Mouse (Mus musculus) frontal cortex, postnatal 36 days (tissue): ENCODE measurements around the gene Gm4778.
"Not testable (repeated sequence)": the region's sequence is repeated elsewhere in the genome, so short reads cannot be mapped to it uniquely, and the experiment has no call there.

Experiments
- DNase-seq, 2 experiments: peaks; one replicate each; pipeline ENCODE4 v3.0.0; 2022; ENCODE audit warnings: low spot score in 2 of 2

Gm4778 gene

DNA sequence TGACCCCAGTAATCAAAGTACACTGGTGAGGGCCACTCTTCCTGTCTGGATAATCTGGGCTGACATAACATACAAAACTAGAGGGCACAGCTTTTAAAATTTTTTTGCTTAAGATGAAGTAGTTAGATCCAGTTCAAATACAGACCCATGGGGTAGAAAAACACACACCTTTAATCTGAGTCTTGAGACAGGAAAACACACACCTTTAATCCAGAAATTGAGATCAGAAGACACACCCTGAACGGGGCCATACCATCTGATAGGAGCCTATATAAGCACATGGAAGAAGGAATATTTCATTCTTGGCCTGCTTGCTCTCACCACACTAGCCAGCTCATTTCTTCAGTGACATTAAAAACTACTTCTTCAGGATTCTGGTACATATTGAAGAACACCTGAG is at the start of gene Gm4778:
Gene Gm4778 (plus strand): TSS at position 301 of the 400 bp plus-strand sequence.
- DNase-seq: not testable (repeated sequence)

DNA sequence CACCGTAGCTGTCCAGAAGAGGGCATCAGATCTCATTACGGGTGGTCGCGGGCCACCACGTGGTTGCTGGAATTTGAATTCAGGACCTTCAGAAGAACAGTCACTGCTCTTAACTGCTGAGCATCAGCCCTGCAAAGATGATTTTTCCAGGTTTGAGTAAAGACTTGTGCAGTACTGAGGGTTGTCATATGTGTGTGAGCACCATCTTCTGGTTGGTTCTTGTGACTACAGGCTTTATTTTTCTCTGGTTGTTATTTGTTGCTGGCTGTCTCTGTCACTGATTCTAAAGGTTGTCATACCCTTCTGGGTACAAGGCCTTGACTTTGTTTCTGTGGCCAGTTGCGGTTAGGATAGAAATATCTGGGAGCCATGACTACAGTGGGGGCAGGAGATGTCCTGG is 3.2 kb upstream of the Gm4778 start:
- peak in 1 of 2 experiments; percentile 24 for DNase-seq

DNA sequence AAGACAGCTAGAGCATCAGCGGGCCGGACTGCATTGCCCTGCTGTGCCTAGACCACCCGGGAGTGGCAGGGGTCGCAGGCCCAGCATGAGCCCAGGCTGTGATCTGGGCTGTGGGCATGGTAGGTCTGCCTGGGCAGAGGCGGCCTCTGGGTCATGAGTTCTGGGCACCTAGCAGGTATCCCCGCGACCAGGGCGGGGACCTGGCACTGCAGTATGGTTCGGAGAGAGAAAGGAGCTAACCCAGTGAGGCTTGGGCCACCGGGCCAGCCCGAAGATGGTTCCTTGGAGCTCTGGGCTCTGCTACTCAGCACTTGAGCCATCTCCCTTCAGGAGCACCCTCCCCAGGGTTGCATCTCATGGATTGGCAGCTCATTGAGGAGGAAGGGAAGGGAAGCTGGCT is 12.2 kb downstream of the Gm4778 start:
- DNase-seq: no peak

DNA sequence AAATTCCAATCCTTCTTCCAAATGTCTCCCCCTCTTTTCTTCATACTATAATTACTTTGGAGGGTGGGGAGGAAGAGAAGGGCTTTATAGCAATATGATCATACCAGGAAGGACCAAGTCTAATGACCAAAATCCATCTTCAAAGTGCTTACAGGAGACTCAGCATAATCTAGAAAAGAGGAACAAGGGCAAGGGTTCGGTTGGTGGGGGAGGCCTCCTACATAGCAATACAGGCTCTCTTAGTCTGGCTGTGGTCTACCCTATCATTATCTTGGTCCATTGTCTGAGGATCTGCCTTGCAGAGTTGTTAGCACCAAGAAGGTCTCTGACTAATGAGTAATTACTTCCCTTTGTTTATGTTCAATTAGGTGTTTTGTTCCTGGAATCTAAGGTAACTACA is 41.6 kb downstream of the Gm4778 start:
- DNase-seq: no peak

DNA sequence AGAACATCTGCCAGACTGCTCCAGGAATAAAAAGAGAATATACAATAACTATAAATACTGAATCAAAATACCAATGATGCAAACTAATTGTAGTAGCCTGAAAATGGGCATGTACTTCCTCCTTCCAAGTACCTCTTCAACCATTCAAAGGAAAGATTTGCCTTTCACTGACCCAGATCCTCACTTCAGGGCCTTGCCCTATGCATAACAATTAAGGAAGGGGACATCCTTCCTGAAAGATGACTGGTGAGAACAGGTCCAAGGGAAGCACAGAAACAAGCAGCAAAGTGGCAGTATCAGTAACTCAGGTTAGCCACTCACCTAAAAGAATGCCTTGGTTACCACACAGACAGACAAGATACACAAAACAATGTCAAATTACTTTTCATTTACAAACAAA is 43.1 kb downstream of the Gm4778 start:
- no peak for DNase-seq

DNA sequence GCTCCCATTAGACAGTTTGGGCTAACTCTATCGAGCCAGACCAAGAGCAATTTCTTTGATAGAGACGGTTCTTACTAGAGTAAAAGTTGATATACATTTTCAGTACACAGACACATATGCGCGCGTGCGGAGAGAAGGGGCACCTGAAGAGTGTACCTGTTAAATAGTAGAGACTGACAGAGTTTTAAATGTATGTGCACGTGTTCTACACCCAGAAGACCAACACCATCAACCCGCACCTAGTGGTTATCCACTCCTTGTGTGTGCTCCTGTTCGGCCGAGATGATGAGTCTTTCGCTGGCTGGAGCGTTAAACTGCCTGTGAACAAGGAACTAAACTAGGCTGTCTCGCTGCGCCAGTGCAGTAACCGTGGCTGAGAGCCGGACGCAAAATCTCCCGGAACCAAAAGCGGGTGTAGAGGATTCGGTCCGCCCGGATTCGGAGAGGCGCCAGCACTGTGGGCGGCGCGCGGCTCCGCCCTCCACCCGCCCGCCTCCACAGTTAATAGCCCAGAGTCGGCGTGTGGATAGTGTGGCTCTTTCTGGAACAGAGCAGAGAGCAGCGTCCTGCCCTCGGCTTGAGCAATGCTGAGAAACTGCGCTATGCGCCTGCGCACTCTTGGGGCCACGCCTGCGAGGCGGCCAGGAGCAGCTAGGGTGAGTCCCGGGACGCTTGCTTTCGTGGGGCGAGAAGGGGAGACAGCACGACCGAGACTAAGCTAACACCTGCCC is 46.0 kb downstream of the Gm4778 start, which contains the start of gene Them4:
Gene Them4 (plus strand): TSS at position 457 of the 731 bp plus-strand sequence.
- DNase-seq: peak; percentile 89 to 91

DNA sequence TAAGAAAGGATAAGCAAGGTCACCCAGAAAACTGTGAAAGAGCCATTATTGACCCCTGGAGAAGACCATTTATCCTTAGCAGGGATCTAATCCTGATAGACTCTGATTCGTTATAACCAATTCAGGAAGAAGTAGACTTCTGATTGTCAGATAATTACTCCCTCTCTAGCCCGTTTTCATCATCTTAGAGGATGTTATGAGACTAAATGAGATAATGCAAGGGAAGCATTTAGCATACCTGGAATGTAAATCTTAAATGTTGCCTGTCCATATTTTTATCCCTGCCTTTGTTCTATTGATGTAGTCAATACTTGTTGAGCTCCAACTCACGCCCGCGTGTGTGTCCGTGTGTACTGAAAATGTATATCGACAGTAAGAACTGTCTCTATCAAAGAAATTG is 46.7 kb downstream of the Gm4778 start:
- peak; percentile 5 to 10 for DNase-seq

DNA sequence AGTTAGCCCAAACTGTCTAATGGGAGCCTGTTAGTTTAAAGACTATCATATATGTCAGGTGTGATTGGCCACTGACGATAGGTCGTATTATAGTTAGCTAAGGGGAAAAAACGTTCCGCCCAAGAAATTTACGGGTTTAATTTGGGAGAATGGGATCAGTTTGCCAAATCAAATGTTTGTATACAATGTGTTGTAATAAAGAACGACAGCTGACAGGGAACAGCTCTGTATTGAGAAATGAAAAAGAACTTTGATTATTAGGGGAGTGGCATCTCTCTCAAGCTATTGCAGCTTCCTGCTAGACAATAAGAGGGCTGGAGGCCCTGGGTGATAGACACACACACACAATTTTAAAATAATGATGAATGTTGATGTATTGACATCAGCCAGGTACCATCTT is 47.1 kb downstream of the Gm4778 start:
- DNase-seq: no peak

DNA sequence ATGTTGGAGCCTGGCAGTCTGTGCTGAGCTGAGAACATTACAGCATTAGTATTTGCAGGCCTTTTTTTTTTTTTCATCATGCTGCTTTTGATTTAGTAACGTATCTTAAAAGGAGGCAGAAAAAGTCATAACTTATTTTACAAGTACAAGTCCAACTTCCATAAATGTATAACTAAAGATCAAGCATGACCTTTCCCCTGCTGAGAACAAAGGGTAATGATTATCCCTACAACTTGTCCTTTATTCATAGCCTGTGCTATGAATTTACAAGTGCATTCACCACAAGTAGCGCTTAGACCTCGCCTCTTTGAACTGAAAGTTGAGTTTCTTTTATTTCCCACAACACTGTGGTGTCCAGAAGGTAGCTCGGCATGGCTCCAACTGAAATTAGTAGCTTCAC is 47.5 kb downstream of the Gm4778 start:
- no peak for DNase-seq
